Mouse (Mus musculus): ENCODE measurements around the gene Retreg1.
A peak's percentile ranks its signal among the peaks of the same experiment; 100 is the strongest.

The Retreg1 gene

DNA sequence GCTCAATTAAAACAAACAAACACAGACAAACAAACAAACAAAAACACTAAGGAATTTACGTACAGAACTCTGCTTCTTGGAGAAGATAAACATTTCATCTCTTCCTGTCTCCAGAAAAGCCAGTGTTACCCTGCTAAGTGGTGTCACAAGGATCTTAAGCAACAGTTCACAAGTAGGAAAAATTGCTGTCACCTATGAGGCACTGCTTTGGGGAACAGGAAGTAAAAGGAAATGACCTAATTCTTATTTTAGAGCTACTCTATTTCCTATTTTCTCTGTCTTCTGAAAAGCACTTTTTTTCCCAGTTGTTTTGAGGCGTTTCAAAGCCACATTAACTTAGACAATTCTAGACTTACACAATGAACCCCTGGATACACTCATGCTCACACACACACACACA, 12.6 kb upstream of the Retreg1 start:
- DNase-seq (ENCODE audit: low spot score): no peak

DNA sequence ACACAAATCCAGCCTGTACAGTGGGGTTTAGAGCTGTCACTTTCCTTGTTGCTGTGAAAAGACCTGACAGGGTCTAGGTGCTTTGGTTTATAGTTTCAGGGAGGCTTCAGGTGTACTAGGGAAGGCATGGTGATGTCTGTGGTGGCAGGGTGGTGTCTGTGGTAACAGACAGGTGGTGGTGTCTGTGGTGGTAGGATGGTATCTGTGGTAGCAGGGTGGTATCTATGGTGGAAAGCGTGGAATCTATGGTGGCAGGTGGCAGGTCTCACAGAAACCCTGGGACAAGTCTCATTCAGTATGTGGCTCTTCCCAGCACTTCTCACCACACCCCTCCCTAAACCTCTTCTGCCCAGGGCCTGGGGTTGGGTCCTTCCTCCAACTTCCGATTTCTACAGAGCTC, 8.7 kb upstream of the Retreg1 start:
- DNase-seq (ENCODE audit: low spot score): no peak

DNA sequence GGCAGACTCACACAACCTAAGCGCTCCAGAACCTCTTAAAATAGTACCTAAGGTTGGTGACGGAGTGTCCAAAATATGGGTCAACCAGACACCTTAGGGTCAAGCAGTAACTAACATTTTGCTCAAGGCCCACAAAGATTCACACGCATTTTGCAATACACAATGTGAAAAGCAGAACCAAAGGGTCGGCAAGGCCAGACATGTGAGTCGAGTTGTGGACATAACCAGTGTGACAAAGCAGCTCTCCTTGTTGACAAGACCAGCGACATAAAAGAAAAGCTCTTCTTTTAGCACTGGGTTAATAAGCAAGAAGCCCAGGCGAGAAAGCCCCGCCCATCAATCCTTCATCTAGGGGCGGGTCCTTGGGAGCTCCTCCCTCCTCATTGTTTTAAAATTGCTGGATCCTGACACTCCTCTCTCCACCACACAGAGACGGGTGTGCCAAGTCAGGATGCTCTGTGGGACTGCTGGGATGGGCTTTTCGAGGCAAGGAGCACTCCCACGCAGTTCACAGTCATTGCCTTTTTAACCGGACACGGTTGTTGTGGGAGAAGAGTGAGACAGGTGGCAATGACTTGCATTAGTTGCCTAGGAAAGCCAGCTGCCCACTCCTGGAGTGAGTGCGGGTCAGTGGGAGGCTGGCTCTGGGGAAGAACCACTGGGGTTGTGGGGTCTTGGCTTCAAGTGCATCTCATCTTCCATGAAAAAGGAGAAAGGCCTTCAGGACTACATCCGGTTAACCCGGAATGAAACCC, 7.9 kb upstream of the Retreg1 start:
- DNase-seq (ENCODE audit: low spot score): no peak

DNA sequence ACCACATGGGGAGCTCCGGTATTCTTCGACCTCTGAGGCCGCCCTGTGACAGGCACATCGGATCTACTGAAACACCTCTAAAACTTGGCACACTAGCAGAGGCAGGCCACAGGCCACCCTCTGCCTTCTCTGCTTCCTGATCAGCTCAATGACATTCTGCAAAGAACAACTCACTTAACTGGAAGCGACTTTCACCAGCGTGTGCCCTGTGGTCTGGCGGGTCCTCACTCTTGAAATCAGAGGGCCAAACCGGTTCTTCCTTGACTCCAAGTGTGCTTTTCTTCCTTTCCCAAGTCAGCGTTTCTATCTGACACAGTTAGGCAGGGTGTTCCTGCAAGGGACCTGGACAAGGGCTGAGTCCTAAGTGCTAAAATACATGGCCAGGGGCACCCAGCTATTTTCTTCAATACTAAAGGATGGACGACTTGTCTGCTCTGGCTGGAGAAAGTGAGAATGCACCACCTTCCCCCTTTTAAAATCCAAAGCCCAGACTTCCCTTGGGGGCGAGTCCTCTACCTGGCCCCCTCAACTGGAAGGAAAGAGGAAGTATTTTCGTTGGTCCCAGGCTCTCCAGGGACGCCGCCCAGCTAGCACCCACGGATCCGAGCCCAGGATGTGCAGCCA, 406 bp upstream of the Retreg1 start:
- DNase-seq (ENCODE audit: low spot score): no peak

DNA sequence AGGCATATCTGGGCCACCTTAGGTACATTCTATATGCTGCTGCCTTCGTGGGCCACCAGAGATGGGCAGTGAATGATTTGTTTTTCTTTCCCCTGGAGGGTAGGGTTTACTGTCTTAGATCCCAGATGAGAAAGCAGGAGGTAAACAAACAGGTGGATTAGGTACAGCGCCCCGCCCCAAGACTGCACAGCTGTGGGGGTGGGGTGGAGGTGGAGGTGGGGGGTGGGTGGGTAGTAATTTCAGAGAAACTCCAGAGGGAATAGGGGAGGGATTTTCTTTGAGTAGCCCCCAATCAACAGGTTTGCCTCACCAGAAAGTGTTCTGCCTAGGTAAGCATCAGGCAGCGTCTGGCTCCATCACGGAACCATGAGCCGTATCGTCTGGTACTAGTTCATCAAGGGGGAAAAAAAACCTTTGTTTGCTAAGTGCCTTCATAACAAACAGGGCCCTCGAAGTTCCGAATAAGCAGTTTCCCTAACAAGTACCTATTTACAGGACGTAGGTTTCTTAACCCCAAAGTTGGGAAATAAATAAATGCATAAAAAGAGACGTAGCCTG, 1.1 kb downstream of the Retreg1 start:
- no peak for DNase-seq (ENCODE audit: low spot score)

DNA sequence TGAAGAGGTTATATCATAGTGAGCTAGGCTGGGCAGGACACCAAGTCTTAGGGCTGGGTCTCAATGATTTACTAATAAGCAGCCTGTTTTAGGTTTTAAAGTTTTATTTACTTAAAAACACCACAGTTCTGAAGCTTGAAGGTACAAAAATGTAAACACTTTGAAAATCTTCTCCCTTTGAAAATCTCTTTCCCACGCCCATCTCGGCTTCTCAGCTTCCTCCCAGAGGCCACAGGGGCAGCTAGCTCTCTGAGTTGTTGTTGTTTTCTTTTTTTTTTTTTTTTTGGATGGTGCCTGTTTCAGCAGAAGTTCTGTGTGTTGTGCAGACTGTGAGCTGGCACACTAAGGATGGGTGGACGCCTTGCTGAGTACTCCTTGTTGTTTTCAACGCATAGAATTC, 1.8 kb downstream of the Retreg1 start:
- no peak for DNase-seq (ENCODE audit: low spot score)

DNA sequence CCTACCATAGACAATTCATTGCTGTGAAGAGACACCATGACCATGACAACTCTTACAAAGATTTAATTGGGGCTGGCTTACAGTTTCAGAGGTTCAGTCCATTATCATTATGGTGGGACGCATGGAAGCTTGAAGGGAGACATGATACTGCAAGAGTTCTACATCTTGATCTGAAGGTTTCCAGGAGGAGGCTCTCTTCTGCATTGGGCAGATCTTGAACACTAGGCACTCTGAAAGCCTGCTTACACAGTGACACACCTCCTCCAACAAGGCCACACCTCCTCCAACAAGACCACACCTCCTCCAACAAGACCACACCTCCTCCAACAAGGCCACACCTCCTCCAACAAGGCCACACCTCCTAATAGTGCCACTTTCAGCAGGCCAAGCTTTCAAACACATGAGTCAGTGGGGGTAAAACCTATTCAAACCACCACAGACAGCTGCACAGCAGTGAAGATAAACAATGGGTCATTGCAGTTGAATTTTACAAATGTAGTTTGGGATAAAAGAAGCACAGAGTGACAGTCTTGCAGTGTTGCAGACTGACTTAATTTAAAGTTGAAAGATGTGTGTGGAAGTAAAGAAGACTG, 4.7 kb downstream of the Retreg1 start:
- DNase-seq (ENCODE audit: low spot score): no peak

DNA sequence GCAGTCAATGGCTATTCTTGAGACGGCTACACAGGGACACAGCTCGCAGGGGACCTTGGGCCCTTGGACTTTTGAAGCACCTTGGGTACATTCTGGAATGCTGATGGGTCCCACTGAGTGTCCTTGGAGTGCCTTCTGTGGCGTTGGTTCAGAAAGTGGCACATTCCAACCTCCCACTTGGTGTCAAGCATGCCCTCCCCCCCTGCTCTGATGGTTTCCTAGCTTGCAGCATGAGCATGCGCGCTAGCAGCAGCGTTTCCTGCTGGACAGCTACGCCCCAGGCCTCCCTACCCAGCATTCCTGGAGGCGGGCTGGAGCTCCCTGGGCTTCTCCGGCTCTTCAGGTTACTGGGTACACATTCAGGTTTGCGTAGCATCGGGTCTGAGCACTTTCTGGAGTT, 7.6 kb downstream of the Retreg1 start:
- no peak for DNase-seq (ENCODE audit: low spot score)

DNA sequence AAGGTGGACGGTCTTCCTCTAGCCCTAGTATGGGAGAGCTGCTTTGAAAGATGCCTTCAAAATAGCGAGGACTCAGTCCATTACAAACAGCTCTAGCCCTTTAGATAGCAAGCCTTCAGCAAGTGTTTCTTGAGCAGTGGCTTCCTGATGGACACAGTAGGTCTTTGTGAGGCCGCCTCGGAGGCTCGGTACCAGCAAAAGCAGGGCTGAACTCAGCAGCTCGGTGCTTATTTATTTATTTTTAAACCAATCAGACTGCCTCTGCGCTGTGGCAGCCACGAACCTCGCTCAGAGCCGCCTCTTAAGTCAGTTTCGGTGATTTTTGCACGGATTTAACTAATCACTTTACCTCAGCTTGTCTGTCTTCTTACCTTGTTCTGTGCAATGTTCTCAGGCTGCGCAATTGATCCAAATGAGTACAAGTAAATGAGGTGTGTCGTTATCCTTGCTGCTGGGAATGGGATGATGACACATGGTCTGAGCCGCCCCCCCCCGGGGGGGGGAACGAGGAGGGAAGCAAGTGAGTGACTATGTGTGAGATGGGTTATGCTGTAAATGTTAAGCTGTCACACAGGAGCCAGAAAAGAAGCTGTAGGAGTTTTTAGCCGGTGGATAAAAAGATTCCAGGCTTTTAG, 11.4 kb downstream of the Retreg1 start:
- DNase-seq (ENCODE audit: low spot score): no peak

DNA sequence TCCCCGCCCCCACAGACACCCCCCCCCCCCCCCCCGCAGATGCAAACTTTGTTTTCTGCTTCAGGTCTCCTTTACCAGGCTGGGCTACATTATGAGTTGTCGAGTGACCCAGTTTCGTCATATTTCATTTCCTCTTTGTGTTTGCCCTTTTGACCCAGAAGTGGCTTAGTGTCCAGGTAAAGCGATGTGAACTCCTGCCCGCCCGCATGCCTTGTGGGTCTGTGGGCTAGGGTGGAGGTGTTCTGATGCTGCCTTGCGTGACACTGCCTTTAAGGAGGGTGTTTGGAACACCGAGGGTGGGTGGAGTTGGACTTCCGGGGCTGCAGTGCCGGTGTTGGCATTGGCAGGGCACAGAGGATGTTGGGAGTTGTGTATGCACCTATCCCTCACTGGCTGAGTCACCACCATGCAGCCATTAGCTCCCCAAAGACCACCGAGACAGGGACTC, 15.7 kb downstream of the Retreg1 start:
- no peak for DNase-seq (ENCODE audit: low spot score)

DNA sequence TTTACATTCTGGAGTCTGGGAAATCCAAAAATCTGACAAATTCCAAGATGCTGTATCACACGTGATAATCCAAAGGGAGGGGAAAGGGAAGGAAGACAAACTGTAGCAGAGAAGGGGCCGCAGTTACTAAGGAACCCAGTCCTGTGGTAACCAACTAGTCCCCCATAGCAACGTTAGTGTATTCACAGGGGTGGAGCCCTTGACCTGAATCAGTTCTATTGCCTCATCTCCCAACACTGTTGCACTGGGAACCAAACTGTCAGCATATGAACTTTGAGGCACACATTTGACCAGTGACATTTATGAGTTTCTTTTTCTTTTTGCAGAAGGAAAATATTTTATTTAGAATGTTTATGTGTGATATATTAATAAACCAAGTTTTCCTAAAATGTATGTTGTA, 16.5 kb downstream of the Retreg1 start:
- no peak for DNase-seq (ENCODE audit: low spot score)

DNA sequence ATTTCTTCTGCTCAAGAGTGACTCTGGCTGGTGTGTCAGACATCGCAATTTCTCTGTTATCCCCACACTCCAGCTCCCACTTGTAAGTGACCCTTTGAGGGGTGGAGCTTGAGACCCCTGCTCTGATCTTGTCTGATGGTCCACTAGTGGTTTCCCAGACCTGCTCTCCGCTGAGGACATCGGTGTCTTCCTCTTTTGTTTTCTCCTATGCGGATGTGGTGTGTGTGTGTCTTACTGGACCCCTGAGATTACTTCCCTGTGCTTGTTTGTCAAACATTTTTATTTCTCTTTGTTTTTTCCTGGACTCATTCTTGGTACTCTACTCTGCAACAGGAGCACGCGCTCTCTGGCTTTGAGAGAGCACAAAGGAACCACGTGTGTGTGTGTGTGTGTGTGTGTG, 18.9 kb downstream of the Retreg1 start:
- no peak for DNase-seq (ENCODE audit: low spot score)

DNA sequence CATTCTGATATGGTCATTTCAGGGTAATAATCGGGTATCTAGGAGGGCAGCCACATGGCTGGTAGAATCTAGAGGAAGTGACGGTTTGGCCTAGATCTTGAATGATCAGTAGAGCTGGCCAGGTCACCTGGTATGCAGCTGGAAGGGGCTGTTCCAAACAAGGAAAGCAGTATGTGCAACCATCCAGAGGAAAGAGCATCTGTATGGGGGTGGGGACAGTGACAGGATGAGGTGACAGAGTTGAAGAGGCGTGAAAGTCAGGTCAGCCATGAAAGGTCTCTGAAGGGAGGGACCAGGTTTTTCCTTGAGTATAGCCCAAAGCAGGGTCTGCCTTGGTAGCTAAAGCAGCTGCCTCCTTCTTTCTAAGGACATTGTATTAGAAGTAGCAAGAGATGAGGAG, 22.6 kb downstream of the Retreg1 start:
- DNase-seq (ENCODE audit: low spot score): no peak

DNA sequence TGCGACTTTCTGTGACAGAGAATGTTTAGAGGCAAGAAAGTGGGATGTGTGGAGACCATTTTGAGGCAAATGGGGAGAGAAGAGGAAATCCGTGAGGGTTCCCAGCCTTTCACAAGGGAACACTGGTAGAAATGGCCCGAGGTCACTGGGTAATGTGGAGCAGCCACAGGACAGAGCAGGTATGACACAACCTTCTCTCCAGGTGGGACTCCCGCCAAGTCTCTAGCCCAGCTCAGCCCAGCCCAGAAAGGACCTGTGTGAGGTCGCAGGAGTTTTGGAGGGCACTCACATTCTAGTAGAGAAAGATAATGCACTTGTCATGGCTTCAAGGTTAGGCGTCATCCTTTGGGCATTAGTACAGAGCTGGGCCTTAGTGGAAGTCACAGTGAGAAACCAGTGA, 23.1 kb downstream of the Retreg1 start:
- no peak for DNase-seq (ENCODE audit: low spot score)

DNA sequence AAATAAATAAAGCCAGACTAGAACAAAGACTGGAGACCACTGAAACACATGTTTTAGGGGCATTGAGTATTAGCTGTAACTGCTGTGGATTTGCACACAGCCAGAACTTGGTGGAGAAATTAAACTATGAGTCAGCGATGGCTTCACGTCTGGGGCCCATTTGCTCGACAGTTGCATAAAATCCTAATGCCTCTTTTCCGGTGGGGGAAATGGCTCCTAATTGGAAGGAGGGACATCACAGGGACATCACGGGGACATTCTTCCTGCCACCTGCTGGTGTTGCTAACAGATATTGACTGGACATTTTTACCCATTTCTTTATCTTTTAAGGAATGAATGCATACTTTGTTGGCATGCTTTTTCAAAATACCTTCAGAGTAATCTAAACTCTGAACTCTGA, 26.1 kb downstream of the Retreg1 start:
- DNase-seq (ENCODE audit: low spot score): no peak

DNA sequence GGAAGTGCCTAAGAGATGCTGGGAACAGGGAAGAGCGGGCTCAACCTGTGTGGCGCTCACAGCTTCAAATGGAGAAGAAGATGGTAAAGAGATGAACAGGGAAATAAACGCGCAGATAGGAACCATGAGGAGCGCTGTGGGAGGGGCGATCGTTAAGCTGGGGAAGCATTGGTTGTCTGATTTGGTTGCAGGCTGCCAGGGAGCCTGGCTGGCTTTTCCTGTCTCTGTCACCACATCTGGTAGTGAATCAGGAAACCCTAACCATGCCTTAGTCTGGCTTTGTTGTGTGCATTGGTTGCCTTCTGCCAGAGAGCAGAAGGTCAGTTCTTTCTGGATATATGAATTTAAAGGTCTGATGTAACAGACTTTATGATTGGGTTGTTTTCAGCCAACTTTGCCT, 28.5 kb downstream of the Retreg1 start:
- no peak for DNase-seq (ENCODE audit: low spot score)

DNA sequence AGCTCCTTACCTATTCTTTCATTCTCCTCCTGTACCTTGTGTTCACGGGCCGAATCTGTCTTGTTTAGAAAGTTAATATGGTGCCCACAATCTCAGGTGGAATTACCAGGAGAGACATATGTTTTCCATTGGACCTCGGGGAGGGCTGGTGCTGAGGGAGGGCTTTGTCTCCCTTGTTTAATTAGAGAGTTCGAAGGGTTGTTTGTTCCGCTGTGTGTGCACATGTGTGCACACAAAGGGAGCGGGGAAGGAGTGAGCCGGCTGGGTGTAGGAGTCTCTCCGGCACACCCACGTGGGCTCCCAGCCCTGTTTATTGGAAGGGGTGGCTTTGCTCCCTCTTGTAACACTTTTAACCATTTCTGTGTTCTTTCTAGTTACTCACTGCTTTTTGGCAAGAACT, 29.1 kb downstream of the Retreg1 start:
- no peak for DNase-seq (ENCODE audit: low spot score)

DNA sequence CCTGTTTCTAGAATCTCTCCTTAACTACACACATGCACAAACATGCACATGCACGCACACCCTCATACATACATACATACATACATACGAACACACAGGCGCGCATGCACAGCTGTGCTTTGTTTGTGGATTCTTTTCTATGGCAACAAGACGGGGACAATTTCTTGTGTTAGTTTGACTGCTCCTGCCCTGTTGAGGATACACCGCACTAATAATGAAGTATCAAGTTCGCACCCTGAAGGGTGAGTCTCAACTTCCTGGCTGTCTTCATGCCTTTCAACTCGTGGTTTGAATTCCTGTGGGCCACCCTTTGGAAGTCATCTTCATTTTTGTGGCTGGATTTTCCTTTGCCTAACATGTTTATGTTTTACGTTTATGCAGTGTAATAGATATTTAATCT, 29.7 kb downstream of the Retreg1 start:
- DNase-seq (ENCODE audit: low spot score): no peak

DNA sequence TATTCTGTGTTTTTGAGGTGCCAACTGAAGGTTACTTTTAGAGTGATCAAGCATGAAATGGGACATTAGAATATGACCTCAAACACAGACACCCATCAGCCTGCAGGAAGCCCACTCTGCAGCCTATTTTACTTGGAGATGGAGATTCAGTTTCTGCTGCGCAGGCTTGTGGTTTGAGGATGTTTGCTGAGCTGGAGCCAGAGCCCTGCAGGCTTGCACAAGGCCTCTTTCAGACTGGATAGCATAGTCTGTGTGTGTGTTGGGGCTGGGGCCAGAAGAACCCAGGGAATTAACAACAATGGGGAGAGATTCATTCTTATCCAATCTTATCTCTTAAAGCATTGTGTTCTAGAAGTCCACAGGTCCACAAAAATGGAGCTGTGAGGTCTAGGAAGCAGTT, 30.6 kb downstream of the Retreg1 start:
- no peak for DNase-seq (ENCODE audit: low spot score)

DNA sequence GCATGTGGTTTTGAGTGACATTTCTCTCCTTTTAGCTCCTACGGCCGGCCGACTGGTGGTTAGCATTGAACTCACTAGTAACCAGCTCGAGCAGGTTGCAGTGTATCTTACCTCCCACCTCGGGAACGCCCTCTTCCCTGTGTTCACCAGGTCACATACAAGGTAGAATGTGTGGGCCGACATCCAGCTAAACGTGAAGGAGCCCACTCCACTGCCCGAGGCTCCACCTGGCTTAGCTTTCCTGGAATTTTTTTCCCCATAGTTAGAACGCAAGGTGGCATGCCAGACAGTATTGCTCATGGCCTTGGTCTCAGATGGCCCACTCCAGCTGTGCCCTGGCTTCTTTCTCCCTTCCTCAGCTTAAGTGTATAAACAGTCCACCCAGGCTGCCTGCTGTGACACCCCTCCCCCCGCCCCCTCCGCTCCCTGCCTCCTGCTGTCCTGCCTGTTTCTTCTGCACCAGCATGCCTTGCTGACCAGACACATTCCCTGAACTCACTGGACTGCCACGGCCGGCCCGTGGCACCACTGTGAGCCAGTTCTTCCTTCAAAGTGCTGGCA, 33.7 kb downstream of the Retreg1 start:
- peak; percentile 62 for DNase-seq (ENCODE audit: low spot score)

DNA sequence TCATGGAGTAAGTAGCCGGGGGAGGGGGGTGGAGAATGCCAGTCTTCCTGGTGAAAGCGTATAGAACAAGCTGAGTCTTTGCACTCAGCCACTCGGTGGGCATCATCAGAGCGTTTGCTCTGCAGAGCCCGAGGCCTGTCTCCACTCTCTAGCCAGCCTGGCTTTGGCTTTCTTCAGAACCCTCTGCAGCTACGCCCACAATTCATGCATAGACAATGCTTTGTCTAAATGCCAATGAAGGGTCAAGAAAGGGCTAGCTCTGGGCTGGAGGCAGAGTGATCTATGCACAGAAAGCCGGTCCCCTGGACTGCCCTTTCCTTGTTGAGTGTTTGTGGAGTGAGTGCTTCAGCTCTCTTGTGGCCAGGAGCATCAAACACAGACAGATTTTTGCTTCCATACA, 34.8 kb downstream of the Retreg1 start:
- DNase-seq (ENCODE audit: low spot score): no peak

DNA sequence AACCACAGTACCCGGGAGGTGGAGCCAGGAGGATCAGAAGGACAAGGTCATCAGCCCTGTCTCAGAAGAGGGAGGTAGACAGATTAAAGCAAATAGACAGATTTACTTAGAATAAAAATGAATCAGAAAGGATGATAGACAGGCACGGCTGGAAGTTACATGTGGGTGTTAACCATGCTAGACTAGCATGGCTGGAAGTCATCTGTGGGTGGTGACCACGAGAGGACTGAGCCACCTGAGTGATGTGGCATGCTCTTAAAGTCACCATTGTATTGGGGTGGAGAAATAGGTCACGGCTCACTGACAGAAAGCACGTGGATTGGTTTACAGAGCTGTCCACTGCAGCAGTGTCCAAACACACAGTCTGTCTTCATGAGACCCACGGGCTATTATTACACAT, 36.2 kb downstream of the Retreg1 start:
- no peak for DNase-seq (ENCODE audit: low spot score)

DNA sequence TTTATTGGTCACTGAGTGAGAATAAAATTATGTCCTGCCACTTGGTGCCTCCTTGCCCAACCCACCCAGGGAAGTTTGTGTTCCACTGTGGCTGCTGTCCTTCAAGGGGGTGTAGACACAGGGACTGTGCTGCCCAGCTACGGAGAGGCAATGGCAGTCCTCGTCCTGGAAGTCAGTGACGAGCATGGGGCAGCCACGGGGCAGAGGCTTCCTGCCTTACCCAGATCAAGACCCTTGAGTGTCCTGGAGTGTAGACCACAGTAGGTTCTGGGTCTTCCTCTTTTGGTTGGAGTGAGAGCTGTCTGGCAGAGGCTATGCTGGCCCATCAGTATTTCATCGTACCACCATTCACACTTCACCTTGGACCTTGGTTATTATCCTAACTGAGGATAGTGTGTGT, 37.2 kb downstream of the Retreg1 start:
- no peak for DNase-seq (ENCODE audit: low spot score)

Measured in yolk sac, embryonic 10.5 days (tissue).